Mouse (Mus musculus): ENCODE results near the gene Gm5148.

GRCm38 (mm10) chr3:37767147-37768015 is 43.1 kb upstream of the Gm5148 start:
- no peak for TF ChIP-seq CTCF (IDR thresholded peaks at IDR 0.05; ENCODE audit: low read depth, low read length)
- no peak for TF ChIP-seq POLR2A (IDR thresholded peaks at IDR 0.05; ENCODE audit: extremely low read depth, insufficient read depth, low read length)

Data from liver, adult 2 months (tissue).